Mouse (Mus musculus): ENCODE measurements at regions not wholly inside any gene's neighbourhood (a gene's known extent, or its start where the extent isn't known, plus 50 kb on each side); places are given as distances from the start of the nearest gene placed in this dataset.

- no peak for ATAC-seq
- Histone ChIP-seq H3K4me3 (ENCODE audit: low read length) (no peak overlapping the region), H3K36me3 (ENCODE audit: control insufficient read depth, insufficient read depth, low read length) (no peaks in the 10 kb centered on the region), H3K4me1 (ENCODE audit: control insufficient read depth, insufficient read depth, low read length) (no peaks in the 10 kb centered on the region), H3K9ac (ENCODE audit: low read depth, low read length) (no peak overlapping the region), H3K4me2 (ENCODE audit: low read depth, low read length) (no peak overlapping the region), H3K9me3 (ENCODE audit: control insufficient read depth, low read length) (no peaks in the 10 kb centered on the region), H3K27me3 (replicated peaks; ENCODE audit: control insufficient read depth, insufficient read depth, low read length) (no peaks in the 10 kb centered on the region), H3K27ac (ENCODE audit: low read length) (no peak overlapping the region)
- WGBS, result 44% methylated on average over 7 of the region's 7 CpGs
These were observed 276.9 kb downstream of the Nuf2 start for GRCm38 (mm10) chr1:169254250-169254937.

- 67% methylated on average over 2 of the region's 2 CpGs for WGBS
- Histone ChIP-seq H3K4me2 (ENCODE audit: low read depth, low read length) (no peak overlapping the region), H3K27ac (ENCODE audit: low read length) (no peak overlapping the region), H3K36me3 (ENCODE audit: control insufficient read depth, insufficient read depth, low read length) (no peaks in the 10 kb centered on the region), H3K4me1 (ENCODE audit: control insufficient read depth, insufficient read depth, low read length) (no peaks in the 10 kb centered on the region), H3K9ac (ENCODE audit: low read depth, low read length) (no peak overlapping the region), H3K9me3 (ENCODE audit: control insufficient read depth, low read length) (no peaks in the 10 kb centered on the region), H3K4me3 (ENCODE audit: low read length) (no peak overlapping the region), H3K27me3 (replicated peaks; ENCODE audit: control insufficient read depth, insufficient read depth, low read length) (no peaks in the 10 kb centered on the region)
- ATAC-seq, result no peak
These were observed 279.1 kb downstream of the Nuf2 start for GRCm38 (mm10) chr1:169252189-169252588.

- no peak overlapping the region for H3K9ac ChIP-seq (ENCODE audit: low read depth, low read length)
- no peak overlapping the region for H3K27ac ChIP-seq (ENCODE audit: low read length)
- ATAC-seq, result no peak
- no peak overlapping the region for H3K4me3 ChIP-seq (ENCODE audit: low read length)
- H3K9me3 ChIP-seq (ENCODE audit: control insufficient read depth, low read length), result no peaks in the 10 kb centered on the region
- WGBS, result 74% methylated on average over 7 of the region's 7 CpGs
- no peak overlapping the region for H3K4me2 ChIP-seq (ENCODE audit: low read depth, low read length)
- no peaks in the 10 kb centered on the region for H3K4me1 ChIP-seq (ENCODE audit: control insufficient read depth, insufficient read depth, low read length)
- no peaks in the 10 kb centered on the region for H3K27me3 ChIP-seq (replicated peaks; ENCODE audit: control insufficient read depth, insufficient read depth, low read length)
- H3K36me3 ChIP-seq (ENCODE audit: control insufficient read depth, insufficient read depth, low read length), result no peaks in the 10 kb centered on the region
These were observed 282.2 kb downstream of the Nuf2 start for GRCm38 (mm10) chr1:169249021-169249420.

GRCm38 (mm10) chr1:169240377-169240776 is 290.9 kb downstream of the Nuf2 start:
- Histone ChIP-seq H3K36me3 (ENCODE audit: control insufficient read depth, insufficient read depth, low read length) (no peaks in the 10 kb centered on the region), H3K4me1 (ENCODE audit: control insufficient read depth, insufficient read depth, low read length) (no peaks in the 10 kb centered on the region), H3K27ac (ENCODE audit: low read length) (no peak overlapping the region), H3K4me3 (ENCODE audit: low read length) (no peak overlapping the region), H3K9me3 (ENCODE audit: control insufficient read depth, low read length) (no peaks in the 10 kb centered on the region), H3K9ac (ENCODE audit: low read depth, low read length) (no peak overlapping the region), H3K27me3 (replicated peaks; ENCODE audit: control insufficient read depth, insufficient read depth, low read length) (no peaks in the 10 kb centered on the region), H3K4me2 (ENCODE audit: low read depth, low read length) (no peak overlapping the region)
- no peak for ATAC-seq
- 74% methylated on average over 2 of the region's 2 CpGs for WGBS

DNA sequence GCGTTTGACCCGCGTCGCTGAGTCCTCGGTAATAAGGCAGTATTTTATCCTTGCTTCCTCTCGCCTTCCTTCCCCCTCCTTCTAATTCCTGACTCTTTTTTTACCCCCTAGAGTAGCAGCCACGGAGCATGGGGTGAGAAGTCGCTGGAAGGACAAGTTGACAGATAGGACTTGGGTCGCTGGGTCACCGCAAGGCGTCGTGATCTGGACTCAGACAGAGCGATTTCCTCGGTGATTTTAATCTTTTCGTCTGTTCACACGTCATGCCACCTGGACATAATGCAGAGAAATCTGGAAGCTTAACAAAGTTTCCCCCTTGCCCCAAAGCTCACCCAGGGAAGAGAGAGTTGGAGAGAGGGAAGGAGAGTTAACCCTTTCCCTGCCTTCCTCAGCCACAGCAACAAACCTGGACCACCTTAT is 292.6 kb downstream of the Nuf2 start:
- Histone ChIP-seq H3K27me3 (replicated peaks; ENCODE audit: control insufficient read depth, insufficient read depth, low read length) (no peaks in the 10 kb centered on the region), H3K36me3 (ENCODE audit: control insufficient read depth, insufficient read depth, low read length) (no peaks in the 10 kb centered on the region), H3K4me2 (ENCODE audit: low read depth, low read length) (peak overlapping the region; percentile 20; the same call in 1 of the 2 replicates), H3K4me3 (ENCODE audit: low read length) (no peak overlapping the region), H3K9me3 (ENCODE audit: control insufficient read depth, low read length) (no peaks in the 10 kb centered on the region), H3K9ac (ENCODE audit: low read depth, low read length) (no peak overlapping the region), H3K27ac (ENCODE audit: low read length) (no peak overlapping the region), H3K4me1 (ENCODE audit: control insufficient read depth, insufficient read depth, low read length) (no peaks in the 10 kb centered on the region)
- no peak for ATAC-seq
- WGBS, result 8% methylated on average over 16 of the region's 16 CpGs

DNA sequence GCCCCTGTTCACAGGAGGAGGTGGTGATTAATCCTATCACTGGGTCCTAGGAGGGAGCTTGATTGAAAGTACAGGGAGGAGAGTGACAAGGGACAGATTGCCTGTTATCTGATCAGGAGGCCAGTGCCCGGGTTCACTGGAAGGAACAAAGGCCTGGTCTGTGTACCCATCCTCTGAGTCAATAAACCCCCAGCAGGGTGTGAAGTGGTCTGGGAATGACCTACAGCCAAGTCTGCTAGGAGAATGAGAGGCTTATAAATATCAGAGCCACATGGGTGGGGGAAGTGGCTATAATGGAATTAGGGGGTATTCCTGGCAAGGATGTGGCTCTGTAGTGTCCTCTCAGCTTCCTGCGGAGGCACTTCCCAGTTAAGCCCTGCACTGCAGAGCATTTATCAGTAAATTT is 296.0 kb downstream of the Nuf2 start:
- WGBS, result 14% methylated on average over 2 of the region's 2 CpGs
- no peaks in the 10 kb centered on the region for H3K9me3 ChIP-seq (ENCODE audit: control insufficient read depth, low read length)
- H3K4me2 ChIP-seq (ENCODE audit: low read depth, low read length), result no peak overlapping the region
- H3K4me3 ChIP-seq (ENCODE audit: low read length), result no peak overlapping the region
- H3K36me3 ChIP-seq (ENCODE audit: control insufficient read depth, insufficient read depth, low read length), result no peaks in the 10 kb centered on the region
- H3K9ac ChIP-seq (ENCODE audit: low read depth, low read length), result no peak overlapping the region
- peak; percentile 73 for ATAC-seq
- H3K27me3 ChIP-seq (replicated peaks; ENCODE audit: control insufficient read depth, insufficient read depth, low read length), result no peaks in the 10 kb centered on the region
- no peak overlapping the region for H3K27ac ChIP-seq (ENCODE audit: low read length)
- no peaks in the 10 kb centered on the region for H3K4me1 ChIP-seq (ENCODE audit: control insufficient read depth, insufficient read depth, low read length)

DNA sequence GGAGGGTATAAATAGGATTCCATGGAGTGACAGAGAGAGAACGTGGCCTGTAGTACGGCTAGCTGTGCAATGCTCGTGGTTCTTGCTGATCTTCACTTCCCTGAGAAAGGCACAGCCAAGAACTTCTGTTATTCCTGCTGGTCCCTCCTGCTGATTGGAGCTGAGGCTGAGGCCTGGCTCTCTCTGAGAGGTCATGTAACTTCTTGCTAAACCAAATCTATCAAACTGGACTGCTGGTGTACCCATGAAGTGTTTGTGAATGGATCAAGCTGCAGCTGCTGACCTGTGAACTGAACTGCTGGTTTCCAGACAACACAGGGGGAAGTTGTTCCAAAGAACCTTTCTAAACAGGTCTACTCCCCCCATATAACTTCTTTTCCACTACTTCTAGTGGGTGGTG is 297.9 kb downstream of the Nuf2 start:
- WGBS, result 74% methylated on average over 3 of the region's 3 CpGs
- H3K4me3 ChIP-seq (ENCODE audit: low read length), result no peak overlapping the region
- no peak overlapping the region for H3K27ac ChIP-seq (ENCODE audit: low read length)

DNA sequence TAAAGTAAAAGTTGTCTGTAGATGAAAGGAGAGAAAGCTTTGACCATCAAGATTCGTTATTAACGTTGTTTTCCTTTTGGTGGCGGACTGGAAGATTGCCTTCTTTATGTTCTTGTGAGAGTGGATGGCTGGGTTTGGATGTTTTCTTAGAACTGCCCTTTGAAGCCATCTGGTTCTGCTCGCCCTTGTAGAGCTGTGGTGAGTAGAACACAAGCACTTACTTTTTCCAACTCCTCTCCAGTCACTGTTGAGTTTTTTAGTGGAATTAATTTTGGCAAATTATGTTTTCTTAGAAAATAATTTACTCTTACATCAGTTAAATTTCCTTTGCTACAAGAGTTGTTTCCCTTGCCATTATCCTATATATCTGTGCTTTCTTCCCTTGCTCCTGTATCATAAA is 301.2 kb downstream of the Nuf2 start:
- no peaks in the 10 kb centered on the region for H3K9me3 ChIP-seq (ENCODE audit: control insufficient read depth, low read length)
- ATAC-seq, result no peak
- no peaks in the 10 kb centered on the region for H3K27me3 ChIP-seq (replicated peaks; ENCODE audit: control insufficient read depth, insufficient read depth, low read length)
- H3K36me3 ChIP-seq (ENCODE audit: control insufficient read depth, insufficient read depth, low read length), result no peaks in the 10 kb centered on the region
- 64% methylated on average over 4 of the region's 4 CpGs for WGBS
- H3K27ac ChIP-seq (ENCODE audit: low read length), result no peak overlapping the region
- H3K4me3 ChIP-seq (ENCODE audit: low read length), result no peak overlapping the region
- no peaks in the 10 kb centered on the region for H3K4me1 ChIP-seq (ENCODE audit: control insufficient read depth, insufficient read depth, low read length)
- no peak overlapping the region for H3K9ac ChIP-seq (ENCODE audit: low read depth, low read length)
- no peak overlapping the region for H3K4me2 ChIP-seq (ENCODE audit: low read depth, low read length)

More for the DNA sequence above, 297.9 kb downstream of the Nuf2 start:
- Histone ChIP-seq H3K4me1 (ENCODE audit: control insufficient read depth, insufficient read depth, low read length) (no peaks in the 10 kb centered on the region), H3K4me2 (ENCODE audit: low read depth, low read length) (no peak overlapping the region), H3K9me3 (ENCODE audit: control insufficient read depth, low read length) (no peaks in the 10 kb centered on the region), H3K27me3 (replicated peaks; ENCODE audit: control insufficient read depth, insufficient read depth, low read length) (no peaks in the 10 kb centered on the region), H3K9ac (ENCODE audit: low read depth, low read length) (no peak overlapping the region), H3K36me3 (ENCODE audit: control insufficient read depth, insufficient read depth, low read length) (no peaks in the 10 kb centered on the region)
- ATAC-seq, result no peak

- H3K27ac ChIP-seq (ENCODE audit: low read length), result no peak overlapping the region
- H3K27me3 ChIP-seq (replicated peaks; ENCODE audit: control insufficient read depth, insufficient read depth, low read length), result no peaks in the 10 kb centered on the region
- 86% methylated on average over 2 of the region's 2 CpGs for WGBS
- H3K4me1 ChIP-seq (ENCODE audit: control insufficient read depth, insufficient read depth, low read length), result no peaks in the 10 kb centered on the region
- H3K4me2 ChIP-seq (ENCODE audit: low read depth, low read length), result no peak overlapping the region
- H3K4me3 ChIP-seq (ENCODE audit: low read length), result no peak overlapping the region
- H3K9me3 ChIP-seq (ENCODE audit: control insufficient read depth, low read length), result no peaks in the 10 kb centered on the region
- H3K36me3 ChIP-seq (ENCODE audit: control insufficient read depth, insufficient read depth, low read length), result no peaks in the 10 kb centered on the region
- H3K9ac ChIP-seq (ENCODE audit: low read depth, low read length), result no peak overlapping the region
- ATAC-seq, result no peak
These were observed 306.8 kb downstream of the Nuf2 start for GRCm38 (mm10) chr1:169224431-169224830.

- Histone ChIP-seq H3K27ac (ENCODE audit: low read length) (no peak overlapping the region), H3K4me3 (ENCODE audit: low read length) (no peak overlapping the region), H3K9ac (ENCODE audit: low read depth, low read length) (no peak overlapping the region), H3K4me1 (ENCODE audit: control insufficient read depth, insufficient read depth, low read length) (no peaks in the 10 kb centered on the region), H3K36me3 (ENCODE audit: control insufficient read depth, insufficient read depth, low read length) (no peaks in the 10 kb centered on the region), H3K27me3 (replicated peaks; ENCODE audit: control insufficient read depth, insufficient read depth, low read length) (no peaks in the 10 kb centered on the region), H3K4me2 (ENCODE audit: low read depth, low read length) (no peak overlapping the region), H3K9me3 (ENCODE audit: control insufficient read depth, low read length) (no peaks in the 10 kb centered on the region)
- ATAC-seq, result no peak
- WGBS, result 49% methylated on average over 1 of the region's 1 CpGs
These were observed 343.6 kb downstream of the Nuf2 start for GRCm38 (mm10) chr1:169187658-169188057.
